Mouse (Mus musculus) kidney, postnatal 0 days (tissue): ENCODE measurements around the gene Abca1. TPM values are rescaled to one million over a fixed set of nuclear protein-coding genes. Genes with fewer than 3 reads are reported as not detected.
A peak's percentile ranks its signal among the peaks of the same experiment; 100 is the strongest.

ENCODE experiments used
- ATAC-seq: fragments of 200-750 bp; cut with Nextera tagmentation; replicated peaks from 2 replicates; pipeline ENCODE4 v1.8.0; 2017; ENCODE audit warnings: low read depth, moderate number of reproducible peaks, moderate TSS enrichment, moderate library complexity; ENCODE audit not compliant: low FRiP score
- DNase-seq: peaks from one replicate; pipeline ENCODE4 v3.0.0-alpha.2; 2016; ENCODE audit warnings: low spot score
- H3K27ac ChIP-seq: fragments of 300-500 bp; sonication (generic); 2 replicates; pipeline ENCODE4 v1.5.1; 2014; ENCODE audit warnings: mild to moderate bottlenecking
- H3K27me3 ChIP-seq: fragments of 300-500 bp; sonication (generic); 2 replicates; pipeline ENCODE4 v1.6.1; 2014; ENCODE audit warnings: low read length, mixed read lengths; ENCODE audit not compliant: insufficient read depth
- H3K36me3 ChIP-seq: fragments of 300-500 bp; sonication (generic); 2 replicates; pipeline ENCODE4 v1.6.1; 2014; ENCODE audit warnings: low read length, mixed read lengths; ENCODE audit not compliant: insufficient read depth
- H3K4me1 ChIP-seq: fragments of 300-500 bp; sonication (generic); replicated peaks from 2 replicates; pipeline ENCODE4 v1.6.1; 2014; ENCODE audit warnings: antibody characterized with exemption, low read length, mixed read lengths; ENCODE audit not compliant: insufficient read depth
- H3K4me2 ChIP-seq: fragments of 300-500 bp; sonication (generic); 2 replicates; pipeline ENCODE4 v1.6.1; 2014; ENCODE audit warnings: mild to moderate bottlenecking, low read length, moderate library complexity, mixed read lengths
- H3K4me3 ChIP-seq: fragments of 300-500 bp; sonication (generic); replicated peaks from 2 replicates; pipeline ENCODE4 v1.5.1; 2014; ENCODE audit warnings: low read depth, low read length
- H3K9ac ChIP-seq: fragments of 300-500 bp; sonication (generic); 2 replicates; pipeline ENCODE4 v1.6.1; 2014; ENCODE audit warnings: low read depth, low read length
- H3K9me3 ChIP-seq: fragments of 300-500 bp; sonication (generic); replicated peaks from 2 replicates; pipeline ENCODE4 v1.6.1; 2016; ENCODE audit warnings: low read length, inconsistent platforms, mixed read lengths
- CTCF ChIP-seq: IDR thresholded peaks from 2 replicates; pipeline ENCODE4 v1.5.1; 2016; ENCODE audit warnings: antibody characterized with exemption, low read depth, mild to moderate bottlenecking, moderate library complexity
- WGBS: fragments of 180-500 bp; shearing (Covaris S2); extraction: QIAGEN DNeasy Blood & Tissue Kit; methylation state at CpG from one replicate; pipeline ENCODE4 v1.1.7; 2014; 5-methylcytosine and 5-hydroxymethylcytosine counted together
- polyA plus RNA-seq: library from polyadenylated mRNA; unstranded; fragments of >200 nt; fragmentation: Nextera tagmentation; extraction: Ambion mirVana; gene quantifications from 2 replicates; pipeline ENCODE4 v1.2.1, GENCODE M21; 2015

Abca1 gene
- polyA plus RNA-seq, 1 experiment from 2014 or later = 4.7 TPM

- H3K9me3 ChIP-seq = no peaks in the 10 kb centered on the region
- no peaks in the 10 kb centered on the region for H3K27me3 ChIP-seq
- no peak overlapping the region for H3K9ac ChIP-seq
- DNase-seq = no peak
- 88% methylated on average over 3 of the region's 3 CpGs for WGBS
- H3K4me3 ChIP-seq = no peak overlapping the region
- ATAC-seq = no peak
- H3K4me1 ChIP-seq = no peaks in the 10 kb centered on the region
- no peak overlapping the region for H3K27ac ChIP-seq
- no peaks in the 10 kb centered on the region for H3K36me3 ChIP-seq
- TF ChIP-seq CTCF = no peak
- no peak overlapping the region for H3K4me2 ChIP-seq
These were observed 20.7 kb downstream of the Abca1 start for GRCm38 (mm10) chr4:53138974-53139373.

GRCm38 (mm10) chr4:53137087-53137486 lies 22.6 kb downstream of the Abca1 start:
- DNase-seq = no peak
- TF ChIP-seq CTCF = no peak
- Histone ChIP-seq H3K36me3 (no peaks in the 10 kb centered on the region), H3K4me2 (no peak overlapping the region), H3K9ac (no peak overlapping the region), H3K27me3 (no peaks in the 10 kb centered on the region), H3K4me3 (no peak overlapping the region), H3K9me3 (no peaks in the 10 kb centered on the region), H3K27ac (no peak overlapping the region), H3K4me1 (no peaks in the 10 kb centered on the region)
- no peak for ATAC-seq
- WGBS = 88% methylated on average over 2 of the region's 2 CpGs

GRCm38 (mm10) chr4:53134816-53135215 lies 24.9 kb downstream of the Abca1 start:
- WGBS = 55% methylated on average over 7 of the region's 7 CpGs
- no peak for ATAC-seq

GRCm38 (mm10) chr4:53133995-53134394 lies 25.7 kb downstream of the Abca1 start:
- no peak for DNase-seq

More at GRCm38 (mm10) chr4:53134816-53135215, 24.9 kb downstream of the Abca1 start:
- no peak overlapping the region for H3K4me3 ChIP-seq
- no peak overlapping the region for H3K4me2 ChIP-seq
- no peaks in the 10 kb centered on the region for H3K27me3 ChIP-seq
- H3K36me3 ChIP-seq = peaks cover 4% of the 10 kb centered on the region; the same call in 1 of the 2 replicates
- H3K4me1 ChIP-seq = no peaks in the 10 kb centered on the region
- H3K9ac ChIP-seq = no peak overlapping the region
- DNase-seq = peak; percentile 60
- TF ChIP-seq CTCF = no peak
- H3K9me3 ChIP-seq = no peaks in the 10 kb centered on the region
- H3K27ac ChIP-seq = no peak overlapping the region

GRCm38 (mm10) chr4:53131538-53131937 lies 28.2 kb downstream of the Abca1 start:
- no peaks in the 10 kb centered on the region for H3K4me1 ChIP-seq
- TF ChIP-seq CTCF = no peak
- no peak for ATAC-seq
- no peak overlapping the region for H3K27ac ChIP-seq
- H3K4me2 ChIP-seq = no peak overlapping the region
- peaks cover 14% of the 10 kb centered on the region for H3K36me3 ChIP-seq
- H3K9me3 ChIP-seq = no peaks in the 10 kb centered on the region
- no peak overlapping the region for H3K4me3 ChIP-seq
- H3K27me3 ChIP-seq = no peaks in the 10 kb centered on the region
- 89% methylated on average over 5 of the region's 5 CpGs for WGBS
- no peak overlapping the region for H3K9ac ChIP-seq
- no peak for DNase-seq

More at GRCm38 (mm10) chr4:53133995-53134394, 25.7 kb downstream of the Abca1 start:
- Histone ChIP-seq H3K9ac (no peak overlapping the region), H3K9me3 (no peaks in the 10 kb centered on the region), H3K4me2 (no peak overlapping the region), H3K36me3 (peaks cover 4% of the 10 kb centered on the region; the same call in 1 of the 2 replicates), H3K27me3 (no peaks in the 10 kb centered on the region), H3K4me3 (no peak overlapping the region), H3K27ac (no peak overlapping the region), H3K4me1 (no peaks in the 10 kb centered on the region)
- TF ChIP-seq CTCF = no peak
- WGBS = 66% methylated on average over 4 of the region's 4 CpGs
- no peak for ATAC-seq

- TF ChIP-seq CTCF = no peak
- WGBS = 51% methylated on average over 6 of the region's 6 CpGs
- DNase-seq (no peak), ATAC-seq (no peak)
- Histone ChIP-seq H3K27ac (no peak overlapping the region), H3K27me3 (no peaks in the 10 kb centered on the region), H3K36me3 (peaks cover 19% of the 10 kb centered on the region), H3K4me1 (no peaks in the 10 kb centered on the region), H3K4me3 (no peak overlapping the region), H3K9ac (no peak overlapping the region), H3K9me3 (no peaks in the 10 kb centered on the region), H3K4me2 (no peak overlapping the region)
These were observed 28.8 kb downstream of the Abca1 start for GRCm38 (mm10) chr4:53130622-53131517.
